Mouse (Mus musculus) liver, embryonic 11.5 days (tissue): ENCODE measurements around the gene Adcy1. TPM values are rescaled to one million over a fixed set of nuclear protein-coding genes. Genes with fewer than 3 reads are reported as not detected.

Experiments
- ATAC-seq: fragments of 200-750 bp; cut with Nextera tagmentation; replicated peaks from 2 replicates; pipeline ENCODE4 v1.8.0; 2017; ENCODE audit warnings: moderate number of reproducible peaks, mild to moderate bottlenecking, moderate TSS enrichment, moderate library complexity; ENCODE audit not compliant: low FRiP score
- DNase-seq: peaks from one replicate; pipeline ENCODE4 v3.0.0-alpha.2; 2017; ENCODE audit warnings: low spot score
- H3K27ac ChIP-seq: fragments of 300-500 bp; sonication (generic); 2 replicates; pipeline ENCODE4 v1.5.1; 2014; ENCODE audit warnings: mild to moderate bottlenecking, low read depth, low read length, control low read depth
- H3K27me3 ChIP-seq: fragments of 300-500 bp; sonication (generic); replicated peaks from 2 replicates; pipeline ENCODE4 v1.6.1; 2014; ENCODE audit warnings: low read length, mixed read lengths; ENCODE audit not compliant: control insufficient read depth, insufficient read depth
- H3K36me3 ChIP-seq: fragments of 300-500 bp; sonication (generic); 2 replicates; pipeline ENCODE4 v1.6.1; 2014; ENCODE audit warnings: mild to moderate bottlenecking, low read length, moderate library complexity, mixed read lengths; ENCODE audit not compliant: control insufficient read depth, insufficient read depth
- H3K4me1 ChIP-seq: fragments of 300-500 bp; sonication (generic); replicated peaks from 2 replicates; pipeline ENCODE4 v1.6.1; 2014; ENCODE audit warnings: low read length, mixed read lengths; ENCODE audit not compliant: control insufficient read depth, insufficient read depth
- H3K4me2 ChIP-seq: fragments of 300-500 bp; sonication (generic); 2 replicates; pipeline ENCODE4 v1.6.1; 2014; ENCODE audit warnings: mild to moderate bottlenecking, control low read depth, moderate library complexity
- H3K4me3 ChIP-seq: fragments of 300-500 bp; sonication (generic); 2 replicates; pipeline ENCODE4 v1.5.1; 2014; ENCODE audit warnings: low read depth, low read length, control low read depth
- H3K9ac ChIP-seq: fragments of 300-500 bp; sonication (generic); 2 replicates; pipeline ENCODE4 v1.6.1; 2014; ENCODE audit warnings: low read depth, low read length, control low read depth
- H3K9me3 ChIP-seq: fragments of 300-500 bp; sonication (generic); 2 replicates; pipeline ENCODE4 v1.6.1; 2016; ENCODE audit warnings: low read length, inconsistent platforms, mixed read lengths; ENCODE audit not compliant: control insufficient read depth
- WGBS: fragments of 180-500 bp; shearing (Covaris S2); extraction: QIAGEN DNeasy Blood & Tissue Kit; methylation state at CpG from one replicate; pipeline ENCODE4 v1.1.7; 2014; 5-methylcytosine and 5-hydroxymethylcytosine counted together
- polyA plus RNA-seq: library from polyadenylated mRNA; unstranded; fragments of >200 nt; fragmentation: Nextera tagmentation; extraction: Ambion mirVana; gene quantifications from 2 replicates; pipeline ENCODE4 v1.2.1, GENCODE M21; 2014

Gene Adcy1
- polyA plus RNA-seq, 1 experiment from 2014 or later, result 0.99 TPM

- 69% methylated on average over 4 of the region's 4 CpGs for WGBS
- H3K36me3 ChIP-seq, result no peaks in the 10 kb centered on the region
- no peaks in the 10 kb centered on the region for H3K27me3 ChIP-seq
- DNase-seq (no peak), ATAC-seq (no peak)
- no peak overlapping the region for H3K4me3 ChIP-seq
- H3K27ac ChIP-seq, result no peak overlapping the region
- no peak overlapping the region for H3K4me2 ChIP-seq
- H3K9ac ChIP-seq, result no peak overlapping the region
- H3K4me1 ChIP-seq, result no peaks in the 10 kb centered on the region
- H3K9me3 ChIP-seq, result no peaks in the 10 kb centered on the region
These were observed 49.8 kb downstream of the Adcy1 start for GRCm38 (mm10) chr11:7113046-7113445.

GRCm38 (mm10) chr11:7113687-7114086 lies 50.4 kb downstream of the Adcy1 start:
- Histone ChIP-seq H3K4me1 (no peaks in the 10 kb centered on the region), H3K27ac (no peak overlapping the region), H3K4me3 (no peak overlapping the region), H3K4me2 (no peak overlapping the region), H3K9me3 (no peaks in the 10 kb centered on the region), H3K9ac (no peak overlapping the region), H3K36me3 (no peaks in the 10 kb centered on the region), H3K27me3 (no peaks in the 10 kb centered on the region)
- no peak for ATAC-seq
- 44% methylated on average over 6 of the region's 6 CpGs for WGBS
- no peak for DNase-seq

GRCm38 (mm10) chr11:7114312-7114711 lies 51.0 kb downstream of the Adcy1 start:
- Histone ChIP-seq H3K9ac (no peak overlapping the region), H3K36me3 (no peaks in the 10 kb centered on the region), H3K27ac (no peak overlapping the region), H3K27me3 (no peaks in the 10 kb centered on the region), H3K4me3 (no peak overlapping the region), H3K4me1 (no peaks in the 10 kb centered on the region), H3K9me3 (no peaks in the 10 kb centered on the region), H3K4me2 (no peak overlapping the region)
- WGBS, result 79% methylated on average over 9 of the region's 9 CpGs
- no peak for ATAC-seq
- no peak for DNase-seq

GRCm38 (mm10) chr11:7116647-7117046 lies 53.4 kb downstream of the Adcy1 start:
- Histone ChIP-seq H3K27ac (no peak overlapping the region), H3K36me3 (no peaks in the 10 kb centered on the region), H3K9me3 (no peaks in the 10 kb centered on the region), H3K4me3 (no peak overlapping the region), H3K4me2 (no peak overlapping the region), H3K27me3 (no peaks in the 10 kb centered on the region), H3K9ac (no peak overlapping the region), H3K4me1 (no peaks in the 10 kb centered on the region)
- WGBS, result 65% methylated on average over 2 of the region's 2 CpGs
- ATAC-seq, result no peak
- DNase-seq, result no peak

- no peak for DNase-seq
These were observed 66.2 kb downstream of the Adcy1 start for GRCm38 (mm10) chr11:7129319-7130051.

GRCm38 (mm10) chr11:7132736-7133387 lies 69.6 kb downstream of the Adcy1 start:
- H3K4me3 ChIP-seq, result no peak overlapping the region
- 83% methylated on average over 7 of the region's 7 CpGs for WGBS
- no peak overlapping the region for H3K4me2 ChIP-seq
- ATAC-seq (no peak), DNase-seq (no peak)
- H3K4me1 ChIP-seq, result no peaks in the 10 kb centered on the region
- no peaks in the 10 kb centered on the region for H3K27me3 ChIP-seq
- H3K36me3 ChIP-seq, result no peaks in the 10 kb centered on the region
- H3K9me3 ChIP-seq, result no peaks in the 10 kb centered on the region
- no peak overlapping the region for H3K9ac ChIP-seq
- H3K27ac ChIP-seq, result no peak overlapping the region

More at GRCm38 (mm10) chr11:7129319-7130051, 66.2 kb downstream of the Adcy1 start:
- Histone ChIP-seq H3K36me3 (no peaks in the 10 kb centered on the region), H3K4me3 (no peak overlapping the region), H3K4me1 (no peaks in the 10 kb centered on the region), H3K9ac (no peak overlapping the region), H3K27ac (no peak overlapping the region), H3K4me2 (no peak overlapping the region), H3K27me3 (no peaks in the 10 kb centered on the region), H3K9me3 (no peaks in the 10 kb centered on the region)
- ATAC-seq, result no peak
- WGBS, result 50% methylated on average over 8 of the region's 8 CpGs

GRCm38 (mm10) chr11:7133736-7134135 lies 70.4 kb downstream of the Adcy1 start:
- no peak overlapping the region for H3K27ac ChIP-seq
- no peaks in the 10 kb centered on the region for H3K4me1 ChIP-seq
- H3K9me3 ChIP-seq, result no peaks in the 10 kb centered on the region
- no peak overlapping the region for H3K4me2 ChIP-seq
- no peak overlapping the region for H3K4me3 ChIP-seq
- 80% methylated on average over 5 of the region's 5 CpGs for WGBS
- no peaks in the 10 kb centered on the region for H3K36me3 ChIP-seq
- no peak overlapping the region for H3K9ac ChIP-seq
- DNase-seq (no peak), ATAC-seq (no peak)
- no peaks in the 10 kb centered on the region for H3K27me3 ChIP-seq

- Histone ChIP-seq H3K27ac (no peak overlapping the region), H3K9ac (no peak overlapping the region), H3K36me3 (no peaks in the 10 kb centered on the region), H3K27me3 (no peaks in the 10 kb centered on the region), H3K4me3 (no peak overlapping the region), H3K9me3 (no peaks in the 10 kb centered on the region), H3K4me2 (no peak overlapping the region), H3K4me1 (no peaks in the 10 kb centered on the region)
- WGBS, result 70% methylated on average over 5 of the region's 5 CpGs
- no peak for ATAC-seq
- no peak for DNase-seq
These were observed 71.0 kb downstream of the Adcy1 start for GRCm38 (mm10) chr11:7134319-7134718.

GRCm38 (mm10) chr11:7135301-7135700 lies 72.0 kb downstream of the Adcy1 start:
- no peak for ATAC-seq
- H3K27me3 ChIP-seq, result no peaks in the 10 kb centered on the region
- no peaks in the 10 kb centered on the region for H3K4me1 ChIP-seq
- H3K36me3 ChIP-seq, result no peaks in the 10 kb centered on the region
- WGBS, result 86% methylated on average over 6 of the region's 6 CpGs
- no peaks in the 10 kb centered on the region for H3K9me3 ChIP-seq
- no peak overlapping the region for H3K4me2 ChIP-seq
- no peak overlapping the region for H3K4me3 ChIP-seq
- DNase-seq, result no peak
- H3K27ac ChIP-seq, result no peak overlapping the region
- H3K9ac ChIP-seq, result no peak overlapping the region
